Mouse (Mus musculus): ENCODE measurements around the gene Clec2d. TPM values are rescaled to one million over a fixed set of nuclear protein-coding genes. Genes with fewer than 3 reads are reported as not detected.
A peak's percentile ranks its signal among the peaks of the same experiment; 100 is the strongest.

Clec2d gene
- total and polyA plus RNA-seq, 3 experiments = 0.50 to 2.8 TPM; not detected in 1

DNA sequence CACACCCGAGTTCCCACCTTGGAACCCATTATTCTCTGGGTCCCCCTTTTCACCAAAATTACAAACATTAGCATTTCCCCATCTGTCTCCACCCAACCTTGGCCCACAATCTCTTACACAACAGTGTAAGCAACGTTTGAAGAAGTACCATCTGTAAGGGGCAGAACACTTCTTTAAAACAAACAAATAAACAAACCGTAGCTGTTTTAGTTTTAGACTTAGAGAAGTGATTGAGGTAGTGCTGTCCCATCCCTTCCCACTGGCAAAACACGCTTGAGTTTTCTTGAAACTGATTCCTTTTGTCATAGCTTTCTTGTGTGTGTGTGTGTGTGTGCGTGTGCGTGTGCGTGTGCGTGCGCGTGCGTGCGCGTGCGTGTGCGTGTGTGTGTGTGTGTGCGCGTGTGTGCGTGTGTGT, 53.5 kb downstream of the Clec2d start (continued):
- TF ChIP-seq MAFK (IDR thresholded peaks at IDR 0.05; ENCODE audit: borderline replicate concordance, low read depth, low read length) (no peak), BHLHE40 (IDR thresholded peaks at IDR 0.05; ENCODE audit: borderline replicate concordance, low read depth, low read length) (no peak), UBTF (IDR thresholded peaks at IDR 0.05; ENCODE audit: borderline replicate concordance, insufficient read depth, low read depth, low read length) (no peak), SMC3 (IDR thresholded peaks at IDR 0.05; ENCODE audit: low read depth, low read length) (no peak), MAZ (IDR thresholded peaks at IDR 0.05; ENCODE audit: low read depth, low read length) (no peak), CHD2 (IDR thresholded peaks at IDR 0.05; ENCODE audit: low read length) (no peak), HCFC1 (IDR thresholded peaks at IDR 0.05; ENCODE audit: low read depth, low read length) (no peak), POLR2AphosphoS5 (IDR thresholded peaks at IDR 0.05; ENCODE audit: borderline replicate concordance, low read depth, low read length) (no peak), RCOR1 (IDR thresholded peaks at IDR 0.05; ENCODE audit: low read depth, low read length) (no peak), ZKSCAN1 (IDR thresholded peaks at IDR 0.05; ENCODE audit: low read depth, low read length) (no peak), TCF12 (IDR thresholded peaks at IDR 0.05; ENCODE audit: low read depth, low read length) (no peak), NELFE (IDR thresholded peaks at IDR 0.05; ENCODE audit: low read depth, low read length) (no peak), EP300 (IDR thresholded peaks at IDR 0.05; ENCODE audit: low read depth in 1 of 2, low read length in 2 of 2) (peak in 1 of 2 experiments; percentile 3; a peak in 1 of 4 replicates)

DNA sequence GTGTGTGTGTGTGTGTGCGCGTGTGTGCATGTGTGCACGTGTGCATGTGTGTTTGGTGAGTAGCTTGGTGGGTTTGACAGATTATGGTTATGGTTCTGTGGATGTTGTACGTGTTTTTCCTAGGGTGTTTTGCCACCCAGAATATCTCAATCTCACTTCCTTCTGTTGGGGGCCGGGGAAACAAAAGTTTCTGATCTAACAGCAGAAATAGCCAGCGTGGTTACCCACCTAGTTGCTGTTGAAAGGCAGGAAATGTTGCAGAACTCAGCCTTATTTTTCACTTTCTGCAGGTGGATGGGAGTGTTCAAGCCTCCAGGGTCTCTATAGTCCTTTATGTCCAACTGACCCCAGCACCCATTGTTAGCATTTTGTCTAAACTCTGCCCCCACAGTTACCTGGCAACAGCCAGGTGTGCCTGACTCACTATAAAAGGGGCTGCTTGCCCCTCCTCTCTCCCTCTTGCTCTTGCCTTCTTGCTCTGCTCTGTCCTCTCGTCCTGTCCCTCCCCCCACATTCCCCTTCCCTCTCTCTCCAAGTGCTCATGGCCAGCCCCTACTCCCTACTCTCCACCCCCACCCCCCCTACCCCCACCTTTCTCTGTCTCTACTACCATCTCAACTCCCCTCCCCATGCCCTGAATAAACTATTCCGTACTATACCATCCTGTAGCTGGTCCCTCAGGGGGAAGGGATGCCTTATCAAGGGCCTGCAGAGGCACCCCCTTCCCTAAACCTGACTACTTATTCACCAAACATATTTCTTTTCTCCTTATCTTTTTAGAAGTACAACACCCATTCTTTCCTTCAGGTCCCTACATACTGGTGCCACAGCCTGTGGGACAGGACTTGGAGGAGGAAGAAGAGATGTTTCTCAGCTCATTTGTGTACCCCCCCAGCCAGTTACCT, 54.3 kb downstream of the Clec2d start:
- Histone ChIP-seq H3K4me3 (ENCODE audit: control insufficient read depth in 1 of 2, insufficient read depth in 1 of 2, low read depth in 2 of 2, low read length in 2 of 2) (peak overlapping the region; percentile 16 to 41), H3K27ac (ENCODE audit: control insufficient read depth, low read depth, low read length) (peak overlapping the region; percentile 100), H3K9me3 (replicated peaks; ENCODE audit: insufficient read depth, low read length) (no peaks in the 10 kb centered on the region), H3K4me1 (ENCODE audit: control insufficient read depth in 1 of 2, insufficient read depth in 2 of 2, low read length in 2 of 2) (peaks cover 34 to 57% of the 10 kb centered on the region in 2 experiments), H3K27me3 (ENCODE audit: control insufficient read depth in 1 of 2, insufficient read depth in 2 of 2, low read length in 2 of 2) (no peaks in the 10 kb centered on the region), H3K36me3 (ENCODE audit: control insufficient read depth in 1 of 2, insufficient read depth in 2 of 2, low read length in 2 of 2) (peaks cover 0 to 58% of the 10 kb centered on the region in 2 experiments; a peak in 2 of 4 replicates), H3K79me2 (ENCODE audit: control insufficient read depth, insufficient read depth, low read length, poor library complexity) (peaks cover 5% of the 10 kb centered on the region), H3K9ac (ENCODE audit: control insufficient read depth, low read depth, low read length, poor library complexity, severe bottlenecking) (peak overlapping the region; percentile 79)
- DNase-seq (ENCODE audit: low read depth, low spot score) = peak; percentile 90
- peak; percentile 94 for TF ChIP-seq TCF12 (IDR thresholded peaks at IDR 0.05; ENCODE audit: low read depth, low read length)
- no peak for TF ChIP-seq ZC3H11A (IDR thresholded peaks at IDR 0.05; ENCODE audit: low read depth, low read length)
- peak; percentile 94 for TF ChIP-seq MAZ (IDR thresholded peaks at IDR 0.05; ENCODE audit: low read depth, low read length)
- no peak for TF ChIP-seq POLR2AphosphoS5 (IDR thresholded peaks at IDR 0.05; ENCODE audit: borderline replicate concordance, low read depth, low read length)
- peak; percentile 91 for TF ChIP-seq TAL1 (IDR thresholded peaks at IDR 0.05; ENCODE audit: low read length)
- peak; percentile 56; the same call in 1 of the 2 replicates for TF ChIP-seq BHLHE40 (IDR thresholded peaks at IDR 0.05; ENCODE audit: borderline replicate concordance, low read depth, low read length)
- TF ChIP-seq CHD1 (IDR thresholded peaks at IDR 0.05; ENCODE audit: low read depth, low read length) = no peak; the same call in 1 of the 2 replicates
- TF ChIP-seq MYC (IDR thresholded peaks at IDR 0.05; ENCODE audit: low read depth, low read length) = 0 out of 2 replicates have a peak, but pooled peaks have one; percentile 59
- no peak for TF ChIP-seq USF1 (IDR thresholded peaks at IDR 0.05; ENCODE audit: low read depth, low read length)
- 0 out of 2 replicates have a peak, but pooled peaks have one; percentile 20 for TF ChIP-seq KAT2A (conservative IDR thresholded peaks at IDR 0.05; ENCODE audit: low read depth, low read length)
- no peak for TF ChIP-seq MEF2A (IDR thresholded peaks at IDR 0.05; ENCODE audit: extremely low read depth, insufficient replicate concordance, low read depth, low read length, poor library complexity, severe bottlenecking)
- no peak; the same call in 1 of the 2 replicates for TF ChIP-seq MXI1 (IDR thresholded peaks at IDR 0.05; ENCODE audit: low read depth, low read length)
- TF ChIP-seq HCFC1 (IDR thresholded peaks at IDR 0.05; ENCODE audit: low read depth, low read length) = no peak
- peak; percentile 71 for TF ChIP-seq RCOR1 (IDR thresholded peaks at IDR 0.05; ENCODE audit: low read depth, low read length)
- peak; percentile 93 for TF ChIP-seq GATA1 (IDR thresholded peaks at IDR 0.05; ENCODE audit: low read depth, low read length)
- TF ChIP-seq ZMIZ1 (IDR thresholded peaks at IDR 0.05; ENCODE audit: low read depth, low read length) = peak; percentile 41
- TF ChIP-seq MAFK (IDR thresholded peaks at IDR 0.05; ENCODE audit: borderline replicate concordance, low read depth, low read length) = no peak
- peak; percentile 48; the same call in 1 of the 2 replicates for TF ChIP-seq POLR2AphosphoS2 (IDR thresholded peaks at IDR 0.05; ENCODE audit: low read length)
- TF ChIP-seq MYB (IDR thresholded peaks at IDR 0.05; ENCODE audit: low read depth, low read length) = peak; percentile 77
- peak in 1 of 2 experiments; percentile 33; a peak in 2 of 4 replicates for TF ChIP-seq POLR2A (IDR thresholded peaks at IDR 0.05; ENCODE audit: control insufficient read depth in 1 of 2, insufficient read depth in 1 of 2, low read depth in 1 of 2, low read length in 2 of 2, poor library complexity in 1 of 2)
- TF ChIP-seq MAX (IDR thresholded peaks at IDR 0.05; ENCODE audit: low read length) = peak; percentile 67; the same call in 1 of the 2 replicates
- 0 out of 2 replicates have a peak, but pooled peaks have one; percentile 12 for TF ChIP-seq JUND (IDR thresholded peaks at IDR 0.05; ENCODE audit: low read depth, low read length)
- peak; percentile 90 to 97 for TF ChIP-seq EP300 (IDR thresholded peaks at IDR 0.05; ENCODE audit: low read depth in 1 of 2, low read length in 2 of 2)
- TF ChIP-seq E2F4 (IDR thresholded peaks at IDR 0.05; ENCODE audit: borderline replicate concordance, low read depth, low read length) = no peak
- peak; percentile 74 for TF ChIP-seq TBP (IDR thresholded peaks at IDR 0.05; ENCODE audit: low read depth, low read length)
- TF ChIP-seq RAD21 (IDR thresholded peaks at IDR 0.05; ENCODE audit: low read depth, low read length) = no peak; the same call in 1 of the 2 replicates
